Mouse (Mus musculus) testis, adult 2 months (tissue): ENCODE results near the gene Reep1.

Experiments
- CTCF ChIP-seq: fragments of 200-500 bp; IDR thresholded peaks from 2 replicates; pipeline ENCODE4 v1.5.1; 2012; ENCODE audit warnings: low read depth, mild to moderate bottlenecking, inconsistent platforms, low read length, moderate library complexity; ENCODE audit not compliant: control insufficient read depth, insufficient read depth, insufficient replicate concordance
- POLR2A ChIP-seq: fragments of 200-500 bp; IDR thresholded peaks from 2 replicates; pipeline ENCODE4 v1.6.1; 2012; ENCODE audit warnings: low read depth, mild to moderate bottlenecking, inconsistent platforms, low read length, moderate library complexity; ENCODE audit not compliant: control insufficient read depth

GRCm38 (mm10) chr6:71806713-71807112 lies 99.4 kb downstream of the Reep1 start:
- TF ChIP-seq POLR2A (no peak), CTCF (no peak)
